In the genomic region with DNA sequence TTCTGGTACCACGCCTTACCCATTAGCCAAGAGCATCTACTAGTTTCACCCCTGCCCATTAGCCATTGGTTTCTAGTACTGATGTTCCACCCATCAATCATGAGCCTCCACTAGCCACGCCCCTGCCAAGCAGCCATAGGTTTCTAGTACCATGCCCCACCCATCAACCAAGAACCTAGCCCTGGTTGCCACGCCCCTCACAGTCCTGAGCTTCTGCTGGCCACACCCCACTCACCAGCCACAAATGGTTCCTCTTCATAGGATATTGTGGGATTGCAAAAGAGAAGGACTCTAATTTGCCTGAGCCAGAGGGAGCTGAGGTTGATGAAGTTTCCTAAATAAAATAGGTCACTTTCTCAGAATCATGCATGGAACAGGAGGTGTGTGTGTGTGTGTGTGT, we compare ENCODE assay signal across 13 mouse cellular contexts. TPM values are rescaled to one million over a fixed set of nuclear protein-coding genes. Genes with fewer than 3 reads are reported as not detected.
A peak's percentile ranks its signal among the peaks of the same experiment; 100 is the strongest.
DNase-seq lines count a peak whose midpoint lies in the region; ATAC-seq and TF ChIP-seq lines count a peak whose summit lies in the region.
"Had no signal": no experiment of that assay in that cellular context is flagged by ENCODE, and none has a peak within 500 bp of the region (broad histone marks: within the 10 kb centered on the region; RNA-seq: fewer than 3 reads in every experiment).

No protein-coding gene starts in this region.

- no peaks in the 10 kb centered on the region for H3K4me1 ChIP-seq in lung, postnatal 0 days (ENCODE audit: insufficient read depth, low read depth, low read length)
- no peaks in the 10 kb centered on the region for H3K4me1 ChIP-seq in lung, adult 2 months (ENCODE audit: control insufficient read depth, insufficient read depth, low read length)
- no peaks in the 10 kb centered on the region for H3K4me1 ChIP-seq in stomach, embryonic 16.5 days (ENCODE audit: control insufficient read depth, insufficient read depth, low read length)
- H3K4me1 ChIP-seq: lung, embryonic 15.5 days had no signal

- peak; percentile 35 for DNase-seq in lung, postnatal 0 days (ENCODE audit: low spot score)
- DNase-seq in lung, adult 2 months: no peak
- DNase-seq in ZHBTc4 (ENCODE audit: low read depth, low spot score): peak; percentile 93
- no peak for DNase-seq in yolk sac, embryonic 10.5 days (ENCODE audit: low spot score)
- no peak for DNase-seq in layer of hippocampus, postnatal 10 days (ENCODE audit: low spot score in 2 of 2)

- no peak overlapping the region for H3K9ac ChIP-seq in lung, postnatal 0 days (replicated peaks; ENCODE audit: low read depth)
- H3K9ac ChIP-seq in stomach, embryonic 16.5 days (ENCODE audit: low read length): no peak overlapping the region
- H3K9ac ChIP-seq: hindbrain, embryonic 14.5 days; lung, embryonic 15.5 days had no signal

- H3K27me3 ChIP-seq in lung, postnatal 0 days (replicated peaks; ENCODE audit: insufficient read depth, low read length): peaks cover 7% of the 10 kb centered on the region
- peaks cover 8% of the 10 kb centered on the region for H3K27me3 ChIP-seq in stomach, embryonic 16.5 days (ENCODE audit: control insufficient read depth, insufficient read depth, low read length)

- no peaks in the 10 kb centered on the region for H3K36me3 ChIP-seq in lung, postnatal 0 days (ENCODE audit: insufficient read depth, low read length)
- H3K36me3 ChIP-seq in stomach, embryonic 16.5 days (ENCODE audit: control insufficient read depth, insufficient read depth, low read length): no peaks in the 10 kb centered on the region
- H3K36me3 ChIP-seq: heart, embryonic 10.5 days; lung, embryonic 15.5 days had no signal

- H3K27ac ChIP-seq in lung, postnatal 0 days (ENCODE audit: low read length): no peak overlapping the region
- no peak overlapping the region for H3K27ac ChIP-seq in stomach, embryonic 16.5 days (ENCODE audit: low read length)
- H3K27ac ChIP-seq: heart, embryonic 10.5 days; hindbrain, embryonic 14.5 days; kidney, postnatal 0 days; lung, embryonic 15.5 days had no signal

- TF ChIP-seq CTCF in lung, postnatal 0 days (IDR thresholded peaks at IDR 0.05): no peak
- no peak for TF ChIP-seq CTCF in lung, adult 2 months (IDR thresholded peaks at IDR 0.05; ENCODE audit: insufficient read depth, low read length)

- H3K4me3 ChIP-seq in lung, postnatal 0 days (ENCODE audit: low read depth, low read length): no peak overlapping the region
- H3K4me3 ChIP-seq in lung, adult 2 months (replicated peaks; ENCODE audit: extremely low read depth, low read depth, low read length): no peak overlapping the region
- H3K4me3 ChIP-seq in stomach, embryonic 16.5 days (replicated peaks; ENCODE audit: low read length): no peak overlapping the region
- H3K4me3 ChIP-seq: heart, embryonic 10.5 days; left cerebral cortex, adult 2 months; lung, embryonic 15.5 days had no signal

- no peak for ATAC-seq in lung, postnatal 0 days
- ATAC-seq in erythroblast, adult 5-6 weeks (replicated peaks; ENCODE audit: low FRiP score, poor library complexity, severe bottlenecking): 0 out of 2 replicates have a peak, but pooled peaks have one; percentile 44
- ATAC-seq in stomach, embryonic 16.5 days (ENCODE audit: insufficient read depth, low FRiP score): peak; percentile 35; the same call in 1 of the 2 replicates
- ATAC-seq: Patski had no signal

- no peaks in the 10 kb centered on the region for H3K9me3 ChIP-seq in lung, postnatal 0 days (ENCODE audit: low read length)
- 0 out of 2 replicates have a peak, but pooled peaks cover 4% of the 10 kb centered on the region for H3K9me3 ChIP-seq in stomach, embryonic 16.5 days (replicated peaks; ENCODE audit: control insufficient read depth, low read length)
- H3K9me3 ChIP-seq: heart, embryonic 10.5 days; lung, embryonic 15.5 days had no signal

- WGBS in lung, postnatal 0 days: 81% methylated on average over 3 of the region's 3 CpGs
- WGBS in lung, adult 2 months: 63% methylated on average over 3 of the region's 3 CpGs
- WGBS in stomach, embryonic 16.5 days: 67% methylated on average over 3 of the region's 3 CpGs

- TF ChIP-seq POLR2A in lung, adult 2 months (IDR thresholded peaks at IDR 0.05; ENCODE audit: borderline replicate concordance, extremely low read depth, low read depth, low read length): no peak

- TF ChIP-seq EP300 in lung, postnatal 0 days (IDR thresholded peaks at IDR 0.05): no peak

- H3K4me2 ChIP-seq in lung, postnatal 0 days (replicated peaks; ENCODE audit: low read depth, low read length): no peak overlapping the region
- no peak overlapping the region for H3K4me2 ChIP-seq in stomach, embryonic 16.5 days (ENCODE audit: low read depth, low read length)
- H3K4me2 ChIP-seq: hindbrain, embryonic 14.5 days; lung, embryonic 15.5 days had no signal

RNA-seq across cellular contexts. Expression of a gene that starts 14.2 kb away (rescaled TPM):
- 12.3 and 12.7 TPM in 2 replicates for polyA plus RNA-seq in lung, postnatal 0 days (2015; fragmentation: Nextera tagmentation; extraction: Ambion mirVana)
- 19.4 and 23.4 TPM in 2 replicates for polyA plus RNA-seq in lung, adult 2 months (2012; rRNA removed)
- not detected in 2 replicates for total RNA-seq in erythroblast, adult 5-6 weeks (2015; ENCODE audit: low replicate concordance)
- 0.28 and 1.7 TPM in 2 replicates for total RNA-seq in erythroblast, adult 5-6 weeks (2017; ENCODE audit: low replicate concordance)
- 22.0 and 22.1 TPM in 2 replicates for polyA plus RNA-seq in stomach, embryonic 16.5 days (2015; fragmentation: Nextera tagmentation; extraction: Ambion mirVana)
- total RNA-seq in layer of hippocampus, postnatal 10 days (2021): 10 to 100 TPM; 36.2 to 41.5 TPM

RNA-seq across cellular contexts. Expression of a gene that starts 31.1 kb away (rescaled TPM):
- polyA plus RNA-seq in lung, postnatal 0 days (2015; fragmentation: Nextera tagmentation; extraction: Ambion mirVana): 0.04 and 0.05 TPM in 2 replicates
- 0.85 TPM in 2 replicates for polyA plus RNA-seq in lung, adult 2 months (2012; rRNA removed)
- not detected in 2 replicates for total RNA-seq in erythroblast, adult 5-6 weeks (2015; ENCODE audit: low replicate concordance)
- not detected in 2 replicates for total RNA-seq in erythroblast, adult 5-6 weeks (2017; ENCODE audit: low replicate concordance)
- polyA plus RNA-seq in stomach, embryonic 16.5 days (2015; fragmentation: Nextera tagmentation; extraction: Ambion mirVana): 0.25 TPM in 2 replicates
- total RNA-seq in layer of hippocampus, postnatal 10 days (2021): 100 to 1,000 TPM; 282 to 292 TPM

RNA-seq across cellular contexts. Expression of a gene that starts 41.0 kb away (rescaled TPM):
- polyA plus RNA-seq in lung, postnatal 0 days (2015; fragmentation: Nextera tagmentation; extraction: Ambion mirVana): 14.2 and 15.0 TPM in 2 replicates
- polyA plus RNA-seq in lung, adult 2 months (2012; rRNA removed): 25.5 and 28.3 TPM in 2 replicates
- total RNA-seq in erythroblast, adult 5-6 weeks (2015; ENCODE audit: low replicate concordance): 2.3 and 2.5 TPM in 2 replicates
- total RNA-seq in erythroblast, adult 5-6 weeks (2017; ENCODE audit: low replicate concordance): 3.3 and 12.5 TPM in 2 replicates
- polyA plus RNA-seq in stomach, embryonic 16.5 days (2015; fragmentation: Nextera tagmentation; extraction: Ambion mirVana): 26.7 and 27.2 TPM in 2 replicates
- 10 to 100 TPM; 33.3 to 39.1 TPM for total RNA-seq in layer of hippocampus, postnatal 10 days (2021)

Comparison
In these comparisons a context has a peak if more than half of its experiments do, and no peak if none do; other contexts are left out.
1. DNase-seq: peak in lung, postnatal 0 days (single experiment) and ZHBTc4 (single experiment); none in lung, adult 2 months (single experiment), yolk sac, embryonic 10.5 days (single experiment) and layer of hippocampus, postnatal 10 days (0 of 2).